Mouse (Mus musculus): ENCODE results near the gene Gcg. TPM values are rescaled to one million over a fixed set of nuclear protein-coding genes. Genes with fewer than 3 reads are reported as not detected.

Gene Gcg
- 0.14 and 1.0 TPM in 2 replicates for polyA plus RNA-seq (2015; fragmentation: Nextera tagmentation; extraction: Ambion mirVana)

GRCm38 (mm10) chr2:62483550-62483949, at the start of gene Gcg:
Gene Gcg (minus strand): TSS chr2:62483650.
- ATAC-seq (replicated peaks; ENCODE audit: low FRiP score): no peak
- Histone ChIP-seq H3K27me3 (no peaks in the 10 kb centered on the region), H3K4me1 (no peaks in the 10 kb centered on the region), H3K4me2 (no peak within 1 kb of the TSS), H3K4me3 (replicated peaks) (no peak within 1 kb of the TSS), H3K9me3 (replicated peaks) (no peaks in the 10 kb centered on the region), H3K9ac (no peak within 1 kb of the TSS), H3K36me3 (no peaks in the 10 kb centered on the region), H3K27ac (no peak within 1 kb of the TSS)
- WGBS: 88% methylated on average over 9 of the region's 9 CpGs

- ATAC-seq (replicated peaks; ENCODE audit: low FRiP score): no peak
Measured at GRCm38 (mm10) chr2:62531065-62531464, 47.6 kb upstream of the Gcg start.

GRCm38 (mm10) chr2:62526399-62526798, 42.9 kb upstream of the Gcg start:
- WGBS: 93% methylated on average over 9 of the region's 9 CpGs
- no peak overlapping the region for H3K4me3 ChIP-seq (replicated peaks)
- H3K4me2 ChIP-seq: no peak overlapping the region
- no peaks in the 10 kb centered on the region for H3K36me3 ChIP-seq
- no peak for ATAC-seq (replicated peaks; ENCODE audit: low FRiP score)
- H3K4me1 ChIP-seq: no peaks in the 10 kb centered on the region
- H3K9me3 ChIP-seq (replicated peaks): no peaks in the 10 kb centered on the region
- H3K9ac ChIP-seq: no peak overlapping the region
- no peaks in the 10 kb centered on the region for H3K27me3 ChIP-seq
- H3K27ac ChIP-seq: no peak overlapping the region

More at GRCm38 (mm10) chr2:62531065-62531464, 47.6 kb upstream of the Gcg start:
- Histone ChIP-seq H3K4me3 (replicated peaks) (no peak overlapping the region), H3K4me1 (no peaks in the 10 kb centered on the region), H3K9ac (no peak overlapping the region), H3K36me3 (no peaks in the 10 kb centered on the region), H3K4me2 (no peak overlapping the region), H3K9me3 (replicated peaks) (no peaks in the 10 kb centered on the region), H3K27ac (no peak overlapping the region), H3K27me3 (no peaks in the 10 kb centered on the region)
- 64% methylated on average over 1 of the region's 1 CpGs for WGBS

DNA sequence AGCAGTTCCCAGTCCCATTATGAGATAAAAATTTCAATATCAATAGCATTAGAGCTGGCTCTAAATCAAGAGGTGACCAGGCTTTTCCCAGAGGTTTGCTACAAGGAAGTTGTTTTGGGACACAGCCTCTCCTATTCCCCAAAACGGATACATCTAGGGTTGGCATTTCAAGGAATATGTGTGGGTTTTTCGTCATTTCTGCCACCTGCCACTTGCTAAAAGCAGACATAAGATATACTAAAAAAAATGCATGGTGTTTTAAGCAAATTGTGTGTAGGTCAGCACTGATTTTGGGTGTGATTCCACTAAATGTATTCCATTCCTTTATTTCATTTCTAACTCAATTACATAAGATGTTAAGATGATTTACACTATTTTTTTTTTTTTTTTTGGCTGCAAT, 34.3 kb upstream of the Gcg start:
- no peak overlapping the region for H3K4me2 ChIP-seq
- no peaks in the 10 kb centered on the region for H3K4me1 ChIP-seq
- 83% methylated on average over 2 of the region's 2 CpGs for WGBS
- no peak overlapping the region for H3K4me3 ChIP-seq (replicated peaks)
- H3K36me3 ChIP-seq: no peaks in the 10 kb centered on the region
- ATAC-seq (replicated peaks; ENCODE audit: low FRiP score): no peak
- no peak overlapping the region for H3K27ac ChIP-seq
- H3K9me3 ChIP-seq (replicated peaks): no peaks in the 10 kb centered on the region
- H3K9ac ChIP-seq: no peak overlapping the region
- H3K27me3 ChIP-seq: no peaks in the 10 kb centered on the region

DNA sequence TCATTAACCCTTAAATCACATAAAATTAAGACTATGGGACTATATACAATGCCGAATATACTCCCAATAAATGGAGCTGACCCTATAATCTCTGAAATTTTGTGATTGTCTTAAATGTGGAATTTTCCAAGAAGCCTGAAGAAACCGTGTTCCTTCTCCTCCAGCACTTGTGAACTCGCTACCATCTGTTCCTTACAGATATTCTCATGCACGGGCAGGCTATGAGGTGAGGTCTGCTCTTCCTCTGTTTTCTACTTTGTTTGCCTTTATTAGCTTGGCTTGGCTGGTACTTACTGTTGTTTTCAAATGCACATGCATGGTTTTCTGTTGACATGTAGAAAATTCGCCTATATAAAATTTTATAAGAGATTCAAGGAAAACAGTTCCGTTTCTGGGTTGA, 31.0 kb upstream of the Gcg start:
- Histone ChIP-seq H3K36me3 (no peaks in the 10 kb centered on the region), H3K4me2 (no peak overlapping the region), H3K27me3 (no peaks in the 10 kb centered on the region), H3K9ac (no peak overlapping the region), H3K27ac (no peak overlapping the region), H3K9me3 (replicated peaks) (no peaks in the 10 kb centered on the region), H3K4me3 (replicated peaks) (no peak overlapping the region), H3K4me1 (no peaks in the 10 kb centered on the region)
- no peak for ATAC-seq (replicated peaks; ENCODE audit: low FRiP score)
- 88% methylated on average over 6 of the region's 6 CpGs for WGBS

DNA sequence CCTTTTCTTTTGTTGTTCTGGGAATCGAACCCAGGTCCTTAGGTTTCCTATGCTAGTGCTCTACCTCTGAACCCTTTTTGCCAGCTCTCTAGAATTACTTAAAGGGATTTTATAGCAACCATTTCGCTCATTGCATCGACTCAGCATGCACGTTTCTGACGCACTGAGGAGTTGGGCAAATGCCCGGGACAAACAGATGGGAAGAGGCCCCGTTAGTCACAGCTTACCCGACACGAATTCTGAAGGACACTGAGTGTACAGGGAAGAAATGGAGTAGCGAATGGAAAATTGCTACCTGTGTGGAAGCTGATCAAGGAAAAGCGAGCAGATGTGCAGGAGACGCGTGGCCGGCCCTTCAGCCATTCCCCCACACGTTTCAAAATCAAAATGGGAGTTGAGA, 30.0 kb upstream of the Gcg start:
- Histone ChIP-seq H3K4me2 (no peak overlapping the region), H3K27ac (no peak overlapping the region), H3K36me3 (no peaks in the 10 kb centered on the region), H3K4me1 (no peaks in the 10 kb centered on the region), H3K4me3 (replicated peaks) (no peak overlapping the region), H3K9me3 (replicated peaks) (no peaks in the 10 kb centered on the region), H3K9ac (no peak overlapping the region), H3K27me3 (no peaks in the 10 kb centered on the region)
- no peak for ATAC-seq (replicated peaks; ENCODE audit: low FRiP score)
- WGBS: 90% methylated on average over 15 of the region's 15 CpGs

DNA sequence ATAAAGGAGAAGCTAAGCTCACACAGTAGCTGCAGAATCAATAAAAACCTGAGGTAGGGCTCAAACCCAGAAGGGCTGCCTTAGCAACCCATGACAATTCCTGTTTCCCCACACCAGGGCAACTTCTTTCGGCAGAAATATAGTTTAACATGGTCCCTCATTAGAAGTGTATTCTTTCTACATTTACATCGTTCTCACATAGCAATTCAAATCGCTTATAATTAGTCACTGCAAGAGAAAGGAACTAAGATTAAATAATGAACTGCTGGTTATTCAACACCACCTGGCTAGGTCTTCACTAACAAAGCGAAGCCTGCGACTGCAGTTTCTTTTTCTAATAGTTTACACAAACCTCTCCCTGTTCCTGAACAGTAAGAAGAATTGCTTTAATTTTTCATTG, 23.7 kb upstream of the Gcg start:
- no peak for ATAC-seq (replicated peaks; ENCODE audit: low FRiP score)
- Histone ChIP-seq H3K4me2 (no peak overlapping the region), H3K9me3 (replicated peaks) (no peaks in the 10 kb centered on the region), H3K36me3 (no peaks in the 10 kb centered on the region), H3K4me3 (replicated peaks) (no peak overlapping the region), H3K4me1 (no peaks in the 10 kb centered on the region), H3K27ac (no peak overlapping the region), H3K27me3 (no peaks in the 10 kb centered on the region), H3K9ac (no peak overlapping the region)
- 90% methylated on average over 5 of the region's 5 CpGs for WGBS

DNA sequence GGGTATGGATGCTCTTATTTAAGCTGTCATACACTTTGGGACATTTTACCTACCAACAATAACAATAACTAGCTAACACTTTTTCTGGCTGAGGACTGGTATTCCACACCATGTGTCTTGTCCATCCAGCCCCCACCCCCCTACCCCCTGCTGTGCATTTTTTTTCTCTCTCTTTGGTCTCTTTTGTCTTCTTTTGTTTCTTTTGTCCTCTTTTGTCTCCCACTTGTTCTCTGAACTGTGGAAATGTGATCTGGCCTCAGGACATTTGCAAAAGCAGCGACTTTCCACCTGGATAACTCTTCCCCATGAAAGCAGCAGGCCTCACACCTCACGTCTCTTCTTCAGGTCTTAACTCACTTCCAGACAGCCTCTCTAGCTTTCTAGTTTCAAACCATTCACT, 23.0 kb upstream of the Gcg start:
- H3K4me1 ChIP-seq: no peaks in the 10 kb centered on the region
- H3K9ac ChIP-seq: no peak overlapping the region
- H3K4me2 ChIP-seq: no peak overlapping the region
- no peak for ATAC-seq (replicated peaks; ENCODE audit: low FRiP score)
- no peaks in the 10 kb centered on the region for H3K27me3 ChIP-seq
- no peak overlapping the region for H3K4me3 ChIP-seq (replicated peaks)
- WGBS: 59% methylated on average over 2 of the region's 2 CpGs
- H3K27ac ChIP-seq: no peak overlapping the region
- no peaks in the 10 kb centered on the region for H3K36me3 ChIP-seq
- H3K9me3 ChIP-seq (replicated peaks): no peaks in the 10 kb centered on the region

DNA sequence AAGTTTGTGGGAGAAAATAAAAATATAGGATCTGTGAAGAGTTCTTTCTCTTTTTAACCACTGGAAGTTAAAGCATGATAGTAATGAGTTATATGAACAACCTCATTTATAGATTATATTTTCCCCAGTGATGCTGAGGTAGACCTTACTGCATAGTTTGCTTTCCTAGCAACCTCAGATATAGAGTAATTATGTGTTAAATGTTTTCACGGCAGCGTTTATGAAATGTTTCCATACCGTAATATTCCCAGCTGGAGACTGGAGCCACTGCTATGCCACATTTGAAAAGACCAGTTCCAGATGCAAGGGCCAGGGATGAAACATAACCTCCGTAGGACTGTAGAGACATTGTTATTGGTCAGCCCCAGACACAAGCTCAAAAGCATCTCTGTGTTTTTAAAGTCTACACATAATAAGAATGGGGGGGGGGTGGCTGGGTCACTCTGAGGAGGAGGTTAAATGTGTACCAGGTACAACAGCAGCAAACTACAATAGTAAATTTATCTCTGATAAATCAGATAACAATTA, 20.9 kb upstream of the Gcg start:
- H3K4me3 ChIP-seq (replicated peaks): no peak overlapping the region
- 89% methylated on average over 4 of the region's 4 CpGs for WGBS

GRCm38 (mm10) chr2:62503326-62503725, 19.9 kb upstream of the Gcg start:
- 74% methylated on average over 5 of the region's 5 CpGs for WGBS
- Histone ChIP-seq H3K9me3 (replicated peaks) (no peaks in the 10 kb centered on the region), H3K4me1 (no peaks in the 10 kb centered on the region), H3K36me3 (no peaks in the 10 kb centered on the region), H3K27ac (no peak overlapping the region), H3K27me3 (no peaks in the 10 kb centered on the region), H3K4me3 (replicated peaks) (no peak overlapping the region), H3K9ac (no peak overlapping the region), H3K4me2 (no peak overlapping the region)
- no peak for ATAC-seq (replicated peaks; ENCODE audit: low FRiP score)

More for the DNA sequence above, 20.9 kb upstream of the Gcg start:
- no peak overlapping the region for H3K9ac ChIP-seq
- no peaks in the 10 kb centered on the region for H3K36me3 ChIP-seq
- H3K27me3 ChIP-seq: no peaks in the 10 kb centered on the region
- H3K4me2 ChIP-seq: no peak overlapping the region
- no peak for ATAC-seq (replicated peaks; ENCODE audit: low FRiP score)
- H3K27ac ChIP-seq: no peak overlapping the region
- no peaks in the 10 kb centered on the region for H3K9me3 ChIP-seq (replicated peaks)
- no peaks in the 10 kb centered on the region for H3K4me1 ChIP-seq

DNA sequence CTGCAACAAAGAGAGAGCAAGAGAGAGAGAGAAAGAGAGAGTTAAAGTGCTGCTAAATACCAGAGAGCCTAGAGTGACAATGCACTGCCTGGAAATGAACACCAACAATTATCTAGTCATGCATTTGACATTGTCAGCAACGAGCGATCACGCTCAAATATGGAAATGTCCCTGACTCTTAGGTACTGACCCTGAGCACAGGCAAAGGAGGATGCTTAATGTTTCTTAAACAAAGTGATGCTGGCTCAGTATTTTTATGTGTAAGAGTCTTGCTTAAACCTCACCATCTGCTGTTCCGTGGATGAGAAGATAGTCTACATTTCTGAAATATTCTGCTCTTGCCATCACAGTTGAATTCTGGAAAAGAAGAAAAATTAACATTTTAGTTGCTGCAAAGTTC, 19.1 kb upstream of the Gcg start:
- Histone ChIP-seq H3K9me3 (replicated peaks) (no peaks in the 10 kb centered on the region), H3K4me3 (replicated peaks) (no peak overlapping the region), H3K27me3 (no peaks in the 10 kb centered on the region), H3K27ac (no peak overlapping the region), H3K4me2 (no peak overlapping the region), H3K36me3 (no peaks in the 10 kb centered on the region), H3K9ac (no peak overlapping the region), H3K4me1 (no peaks in the 10 kb centered on the region)
- ATAC-seq (replicated peaks; ENCODE audit: low FRiP score): no peak
- 94% methylated on average over 4 of the region's 4 CpGs for WGBS

GRCm38 (mm10) chr2:62498821-62499220, 15.4 kb upstream of the Gcg start:
- no peaks in the 10 kb centered on the region for H3K9me3 ChIP-seq (replicated peaks)
- WGBS: 90% methylated on average over 5 of the region's 5 CpGs
- H3K27ac ChIP-seq: no peak overlapping the region
- H3K36me3 ChIP-seq: no peaks in the 10 kb centered on the region
- no peaks in the 10 kb centered on the region for H3K4me1 ChIP-seq
- no peaks in the 10 kb centered on the region for H3K27me3 ChIP-seq
- H3K4me3 ChIP-seq (replicated peaks): no peak overlapping the region
- no peak for ATAC-seq (replicated peaks; ENCODE audit: low FRiP score)
- no peak overlapping the region for H3K4me2 ChIP-seq
- H3K9ac ChIP-seq: no peak overlapping the region

- Histone ChIP-seq H3K9ac (no peak overlapping the region), H3K36me3 (no peaks in the 10 kb centered on the region), H3K4me2 (no peak overlapping the region), H3K27me3 (no peaks in the 10 kb centered on the region), H3K27ac (no peak overlapping the region), H3K4me1 (no peaks in the 10 kb centered on the region), H3K4me3 (replicated peaks) (no peak overlapping the region), H3K9me3 (replicated peaks) (no peaks in the 10 kb centered on the region)
- no peak for ATAC-seq (replicated peaks; ENCODE audit: low FRiP score)
- 92% methylated on average over 4 of the region's 4 CpGs for WGBS
Measured at GRCm38 (mm10) chr2:62498086-62498485, 14.6 kb upstream of the Gcg start.

Measured in kidney, embryonic 15.5 days (tissue).